Mouse (Mus musculus): Measurements from ENCODE around the gene Slc35d2.

- TF ChIP-seq CTCF (IDR thresholded peaks at IDR 0.05; ENCODE audit: control insufficient read depth, insufficient read depth, low read length) = no peak
- TF ChIP-seq POLR2A (IDR thresholded peaks at IDR 0.05; ENCODE audit: borderline replicate concordance, control insufficient read depth, low read depth, low read length) = no peak
These were observed 34.1 kb upstream of the Slc35d2 start for GRCm38 (mm10) chr13:64163147-64163715.
